ENCODE assay signal across 21 mouse cellular contexts in genomic region chr1:129644252-129644861, GRCm38 (mm10).
A peak's percentile ranks its signal among the peaks of the same experiment; 100 is the strongest.
DNase-seq lines count a peak whose midpoint lies in the region; ATAC-seq lines count a peak whose summit lies in the region.
"Had no signal": no experiment of that assay in that cellular context is flagged by ENCODE, and none has a peak within 500 bp of the region (broad histone marks: within the 10 kb centered on the region; RNA-seq: fewer than 3 reads in every experiment).

No protein-coding gene starts in this region.

- WGBS in hindbrain, embryonic 16.5 days, result 72% methylated on average over 8 of the region's 8 CpGs
- WGBS in hindbrain, embryonic 13.5 days, result 75% methylated on average over 8 of the region's 8 CpGs
- 26% methylated on average over 8 of the region's 8 CpGs for WGBS in forebrain, embryonic 12.5 days
- WGBS in limb, embryonic 10.5 days, result 50% methylated on average over 8 of the region's 8 CpGs
- 72% methylated on average over 8 of the region's 8 CpGs for WGBS in kidney, embryonic 16.5 days

- H3K4me2 ChIP-seq in hindbrain, embryonic 16.5 days (ENCODE audit: low read length), result no peak overlapping the region
- H3K4me2 ChIP-seq in hindbrain, embryonic 13.5 days, result no peak overlapping the region
- no peak overlapping the region for H3K4me2 ChIP-seq in forebrain, embryonic 12.5 days
- H3K4me2 ChIP-seq in kidney, embryonic 16.5 days (replicated peaks; ENCODE audit: low read depth, low read length), result no peak overlapping the region
- H3K4me2 ChIP-seq: embryonic facial prominence, embryonic 12.5 days; hindbrain, embryonic 15.5 days; liver, embryonic 15.5 days; stomach, embryonic 15.5 days had no signal

- no peaks in the 10 kb centered on the region for H3K27me3 ChIP-seq in hindbrain, embryonic 16.5 days (replicated peaks; ENCODE audit: control insufficient read depth, insufficient read depth, low read length)
- H3K27me3 ChIP-seq in hindbrain, embryonic 13.5 days, result no peaks in the 10 kb centered on the region
- no peaks in the 10 kb centered on the region for H3K27me3 ChIP-seq in forebrain, embryonic 12.5 days
- H3K27me3 ChIP-seq in limb, embryonic 10.5 days (ENCODE audit: low read depth, poor library complexity, severe bottlenecking), result no peaks in the 10 kb centered on the region
- H3K27me3 ChIP-seq in kidney, embryonic 16.5 days (ENCODE audit: insufficient read depth, low read length), result no peaks in the 10 kb centered on the region
- H3K27me3 ChIP-seq: CH12.LX; embryonic facial prominence, embryonic 12.5 days; hindbrain, embryonic 15.5 days; liver, embryonic 15.5 days; stomach, embryonic 15.5 days had no signal

- no peak overlapping the region for H3K27ac ChIP-seq in hindbrain, embryonic 16.5 days (ENCODE audit: low read depth, low read length)
- H3K27ac ChIP-seq in hindbrain, embryonic 13.5 days, result no peak overlapping the region
- H3K27ac ChIP-seq in forebrain, embryonic 12.5 days, result peak overlapping the region; percentile 69; the same call in 1 of the 2 replicates
- no peak overlapping the region for H3K27ac ChIP-seq in limb, embryonic 10.5 days
- no peak overlapping the region for H3K27ac ChIP-seq in kidney, embryonic 16.5 days (ENCODE audit: low read length)
- H3K27ac ChIP-seq: embryonic facial prominence, embryonic 12.5 days; hindbrain, embryonic 15.5 days; liver, embryonic 15.5 days; stomach, embryonic 15.5 days had no signal

- H3K36me3 ChIP-seq in hindbrain, embryonic 16.5 days (ENCODE audit: control insufficient read depth, insufficient read depth, low read length), result no peaks in the 10 kb centered on the region
- H3K36me3 ChIP-seq in hindbrain, embryonic 13.5 days, result no peaks in the 10 kb centered on the region
- no peaks in the 10 kb centered on the region for H3K36me3 ChIP-seq in forebrain, embryonic 12.5 days (replicated peaks)
- H3K36me3 ChIP-seq in limb, embryonic 10.5 days, result no peaks in the 10 kb centered on the region
- H3K36me3 ChIP-seq in kidney, embryonic 16.5 days (ENCODE audit: insufficient read depth, low read length), result no peaks in the 10 kb centered on the region
- H3K36me3 ChIP-seq: embryonic facial prominence, embryonic 12.5 days; hindbrain, embryonic 15.5 days; liver, embryonic 15.5 days; stomach, embryonic 15.5 days had no signal

- ATAC-seq in hindbrain, embryonic 16.5 days, result peak; percentile 87
- ATAC-seq in hindbrain, embryonic 13.5 days (ENCODE audit: low FRiP score), result no peak
- peak; percentile 94; the same call in 1 of the 2 replicates for ATAC-seq in forebrain, embryonic 12.5 days (ENCODE audit: low FRiP score)
- ATAC-seq in kidney, embryonic 16.5 days (ENCODE audit: low FRiP score, low TSS enrichment), result no peak
- ATAC-seq: lung, postnatal 0 days had no signal

- DNase-seq in brain, adult 2 months (ENCODE audit: low read depth, low spot score), result peak; percentile 11
- peak; percentile 38 for DNase-seq in limb, embryonic 10.5 days (ENCODE audit: low spot score)
- no peak for DNase-seq in heart, postnatal 10 days
- no peak for DNase-seq in gastrocnemius, postnatal 36 days
- DNase-seq: adrenal gland, postnatal 25 days; cerebellum, postnatal 25 days; gastrocnemius, postnatal 14 days; heart, postnatal 14 days; kidney, adult 8-10 months; kidney, postnatal 36 days; layer of hippocampus, adult 9-11 months had no signal

- no peaks in the 10 kb centered on the region for H3K9me3 ChIP-seq in hindbrain, embryonic 16.5 days (ENCODE audit: control insufficient read depth, low read length)
- H3K9me3 ChIP-seq in hindbrain, embryonic 13.5 days, result no peaks in the 10 kb centered on the region
- no peaks in the 10 kb centered on the region for H3K9me3 ChIP-seq in forebrain, embryonic 12.5 days
- no peaks in the 10 kb centered on the region for H3K9me3 ChIP-seq in limb, embryonic 10.5 days (replicated peaks)
- H3K9me3 ChIP-seq in kidney, embryonic 16.5 days (ENCODE audit: low read length), result no peaks in the 10 kb centered on the region
- H3K9me3 ChIP-seq: embryonic facial prominence, embryonic 12.5 days; hindbrain, embryonic 15.5 days; liver, embryonic 15.5 days; stomach, embryonic 15.5 days had no signal

- intact Hi-C loops in heart, postnatal 10 days (cut with DNase I), result no loop called here
- intact Hi-C loops in gastrocnemius, postnatal 36 days (cut with DNase I), result no loop called here

- no peak overlapping the region for H3K9ac ChIP-seq in hindbrain, embryonic 16.5 days (ENCODE audit: low read depth, low read length)
- H3K9ac ChIP-seq in hindbrain, embryonic 13.5 days, result no peak overlapping the region
- no peak overlapping the region for H3K9ac ChIP-seq in forebrain, embryonic 12.5 days
- H3K9ac ChIP-seq in kidney, embryonic 16.5 days (replicated peaks; ENCODE audit: low read length), result no peak overlapping the region
- H3K9ac ChIP-seq: embryonic facial prominence, embryonic 12.5 days; hindbrain, embryonic 15.5 days; liver, embryonic 15.5 days; stomach, embryonic 15.5 days had no signal

- no peaks in the 10 kb centered on the region for H3K4me1 ChIP-seq in hindbrain, embryonic 16.5 days (ENCODE audit: control insufficient read depth, insufficient read depth, low read depth, low read length)
- H3K4me1 ChIP-seq in hindbrain, embryonic 13.5 days (replicated peaks), result no peaks in the 10 kb centered on the region
- no peaks in the 10 kb centered on the region for H3K4me1 ChIP-seq in forebrain, embryonic 12.5 days
- H3K4me1 ChIP-seq in limb, embryonic 10.5 days, result peaks cover 4% of the 10 kb centered on the region; the same call in 1 of the 2 replicates
- H3K4me1 ChIP-seq in kidney, embryonic 16.5 days (ENCODE audit: insufficient read depth, low read length), result no peaks in the 10 kb centered on the region
- H3K4me1 ChIP-seq: embryonic facial prominence, embryonic 12.5 days; hindbrain, embryonic 15.5 days; liver, embryonic 15.5 days; stomach, embryonic 15.5 days had no signal

- H3K4me3 ChIP-seq in hindbrain, embryonic 16.5 days (ENCODE audit: low read length), result no peak overlapping the region
- no peak overlapping the region for H3K4me3 ChIP-seq in hindbrain, embryonic 13.5 days
- no peak overlapping the region for H3K4me3 ChIP-seq in forebrain, embryonic 12.5 days (replicated peaks)
- H3K4me3 ChIP-seq in limb, embryonic 10.5 days, result no peak overlapping the region
- no peak overlapping the region for H3K4me3 ChIP-seq in kidney, embryonic 16.5 days (ENCODE audit: low read length)
- H3K4me3 ChIP-seq: embryonic facial prominence, embryonic 12.5 days; hindbrain, embryonic 15.5 days; liver, embryonic 15.5 days; stomach, embryonic 15.5 days had no signal

Comparison
In these comparisons a context has a peak if more than half of its experiments do, and no peak if none do; other contexts are left out.
1. ATAC-seq: peak in hindbrain, embryonic 16.5 days (single experiment) and forebrain, embryonic 12.5 days (single experiment); none in hindbrain, embryonic 13.5 days (single experiment) and kidney, embryonic 16.5 days (single experiment).
2. DNase-seq: peak in brain, adult 2 months (single experiment) and limb, embryonic 10.5 days (single experiment); none in heart, postnatal 10 days (0 of 2) and gastrocnemius, postnatal 36 days (0 of 2).